Mouse (Mus musculus): ENCODE results near the gene Atf6b.
A peak's percentile ranks its signal among the peaks of the same experiment; 100 is the strongest.

Atf6b gene

DNA sequence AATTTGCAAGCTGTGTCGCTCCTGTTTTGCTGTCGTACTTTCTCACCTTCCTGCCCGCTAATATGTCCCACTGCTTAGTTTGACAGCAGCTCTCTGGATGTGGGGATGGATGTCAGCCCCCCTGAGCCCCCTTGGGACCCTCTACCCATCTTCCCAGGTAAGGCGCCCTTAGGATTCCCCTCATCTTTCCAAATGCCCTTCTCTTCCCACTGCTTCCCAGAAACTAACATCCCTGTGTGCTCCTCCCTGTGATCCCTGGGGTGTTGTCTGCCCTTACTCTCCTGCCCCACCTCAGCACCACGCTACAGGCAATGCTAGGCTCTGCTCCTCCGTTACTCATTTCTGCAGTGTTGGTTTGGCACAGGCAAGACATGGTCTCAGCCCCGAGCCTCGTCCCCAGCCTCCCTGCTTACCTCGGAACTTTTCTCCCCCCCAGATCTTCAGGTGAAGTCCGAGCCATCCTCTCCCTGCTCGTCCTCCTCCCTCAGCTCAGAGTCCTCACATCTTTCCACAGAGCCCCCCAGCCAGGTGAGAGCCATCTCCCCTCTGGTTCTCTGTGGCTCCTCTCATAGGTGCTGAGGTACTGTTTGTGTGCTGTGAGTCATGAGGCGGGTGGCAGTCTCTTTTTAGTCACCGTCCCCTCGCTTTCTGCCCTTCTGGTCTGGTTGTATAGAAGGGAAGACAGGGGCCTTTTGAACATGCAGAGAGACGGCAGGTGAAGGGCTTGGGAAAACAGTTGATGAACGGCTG, 1.4 kb downstream of the Atf6b start:
- DNase-seq (ENCODE audit: low read depth, low spot score) = no peak

DNA sequence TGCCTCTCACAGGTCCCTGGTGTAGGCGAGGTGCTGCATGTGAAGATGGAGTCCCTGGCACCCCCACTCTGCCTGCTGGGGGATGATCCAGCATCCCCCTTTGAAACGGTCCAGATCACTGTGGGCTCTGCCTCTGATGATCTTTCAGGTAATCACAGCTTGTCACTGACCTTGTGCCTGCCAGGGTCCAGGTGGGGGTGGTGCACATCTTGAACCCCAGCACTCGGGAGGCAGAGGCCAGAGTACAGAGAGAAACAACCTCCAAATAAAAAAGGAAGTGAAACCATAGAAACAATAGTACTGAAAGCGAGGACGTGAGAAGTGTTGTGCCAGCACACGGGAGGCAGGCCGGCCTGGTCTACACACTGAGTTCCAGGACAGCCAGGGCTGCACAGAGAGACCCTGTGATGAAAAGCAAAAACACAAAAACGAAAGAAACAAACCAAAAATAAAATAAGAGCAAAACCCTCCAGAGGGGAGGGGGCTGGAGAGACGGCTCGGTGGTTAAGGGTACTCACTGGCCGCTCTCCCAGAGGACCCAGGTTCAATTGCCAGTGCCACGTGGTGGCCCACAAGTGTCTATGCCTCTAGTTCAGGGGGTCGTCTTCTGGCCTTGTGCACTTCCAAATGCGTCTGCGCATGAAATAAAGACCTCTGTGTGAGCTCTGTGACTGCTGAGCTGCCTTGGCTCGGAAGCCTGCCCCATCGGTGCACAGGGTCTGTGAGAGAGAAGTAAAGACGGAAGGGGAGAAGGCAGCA, 2.3 kb downstream of the Atf6b start:
- no peak for DNase-seq (ENCODE audit: low read depth, low spot score)

DNA sequence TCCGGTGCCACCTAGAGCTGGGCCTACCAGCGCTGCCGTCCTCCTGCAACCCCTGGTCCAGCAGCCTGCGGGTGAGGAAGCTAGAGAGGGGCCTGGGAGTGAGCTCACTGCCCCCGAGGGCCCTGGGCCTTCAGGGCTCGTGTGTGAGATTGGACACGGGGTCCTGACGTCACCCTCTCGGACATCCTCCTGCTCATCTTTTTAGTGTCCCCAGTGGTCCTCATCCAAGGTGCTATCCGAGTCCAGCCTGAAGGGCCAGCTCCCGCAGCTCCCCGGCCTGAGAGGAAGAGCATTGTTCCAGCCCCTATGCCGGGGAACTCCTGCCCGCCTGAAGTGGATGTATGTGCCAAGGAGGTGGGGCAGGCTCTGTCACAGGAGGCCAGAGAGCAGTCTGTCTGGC, 3.8 kb downstream of the Atf6b start:
- DNase-seq (ENCODE audit: low read depth, low spot score) = no peak

DNA sequence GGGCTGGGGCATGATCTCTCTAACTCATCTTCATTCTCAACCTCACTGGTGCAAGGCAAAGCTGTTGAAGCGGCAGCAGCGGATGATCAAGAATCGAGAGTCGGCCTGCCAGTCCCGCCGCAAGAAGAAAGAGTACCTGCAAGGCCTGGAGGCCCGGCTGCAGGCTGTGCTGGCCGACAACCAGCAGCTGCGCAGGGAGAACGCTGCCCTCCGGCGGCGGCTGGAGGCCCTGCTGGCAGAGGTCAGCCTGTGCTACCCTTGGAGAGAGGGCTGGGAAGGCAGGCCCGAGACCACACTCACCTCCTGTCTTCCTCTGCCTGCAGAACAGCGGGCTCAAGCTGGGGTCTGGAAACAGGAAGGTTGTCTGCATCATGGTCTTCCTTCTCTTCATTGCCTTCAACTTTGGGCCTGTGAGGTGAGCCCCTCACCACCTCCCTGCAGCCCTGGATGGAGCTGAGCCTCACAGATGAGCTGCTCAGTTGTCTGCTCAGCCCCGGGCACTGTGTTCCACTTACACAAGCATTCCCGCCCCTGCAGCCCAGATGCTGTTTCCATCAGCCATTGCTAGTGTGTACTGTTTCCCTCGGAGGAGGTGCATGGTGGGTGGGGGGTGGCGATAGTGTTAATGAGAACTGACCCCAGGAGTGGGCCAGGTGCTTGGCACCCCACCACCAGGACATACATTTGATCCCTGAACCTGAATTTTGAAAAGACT, 4.7 kb downstream of the Atf6b start:
- DNase-seq (ENCODE audit: low read depth, low spot score) = no peak

DNA sequence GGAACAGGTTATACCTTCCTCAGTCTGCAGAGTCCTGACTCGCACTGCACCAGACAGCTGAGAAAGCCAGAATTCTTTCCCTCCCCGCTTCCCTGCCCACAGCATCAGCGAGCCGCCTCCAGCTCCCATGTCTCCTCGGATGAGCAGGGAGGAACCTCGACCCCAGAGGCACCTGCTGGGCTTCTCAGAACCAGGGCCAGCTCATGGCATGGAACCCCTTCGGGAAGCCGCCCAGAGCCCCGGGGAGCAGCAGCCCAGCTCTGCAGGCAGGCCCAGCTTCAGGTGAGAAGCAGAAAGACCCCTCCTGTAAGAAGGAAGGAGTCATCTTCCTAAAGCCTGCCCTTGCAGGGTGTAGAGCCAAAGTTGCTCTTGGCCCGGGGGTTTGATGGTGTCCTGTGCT, 5.6 kb downstream of the Atf6b start:
- DNase-seq (ENCODE audit: low read depth, low spot score) = no peak

DNA sequence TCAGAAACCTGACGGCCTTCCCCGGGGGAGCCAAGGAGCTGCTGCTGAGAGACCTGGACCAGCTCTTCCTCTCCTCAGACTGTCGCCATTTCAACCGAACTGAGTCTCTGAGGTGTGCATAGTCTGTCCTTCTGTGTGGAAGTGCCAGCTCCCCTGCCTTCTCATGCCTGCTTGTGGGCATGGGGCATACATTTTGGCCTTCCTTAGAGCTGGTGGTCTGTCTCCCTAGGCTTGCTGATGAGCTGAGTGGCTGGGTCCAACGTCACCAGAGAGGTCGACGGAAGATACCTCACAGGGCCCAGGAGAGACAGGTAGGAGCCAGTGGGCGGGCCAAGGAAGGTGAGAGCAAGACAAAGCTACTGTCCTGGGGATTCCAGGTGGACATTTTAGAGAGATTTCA, 6.0 kb downstream of the Atf6b start:
- DNase-seq (ENCODE audit: low read depth, low spot score) = no peak

DNA sequence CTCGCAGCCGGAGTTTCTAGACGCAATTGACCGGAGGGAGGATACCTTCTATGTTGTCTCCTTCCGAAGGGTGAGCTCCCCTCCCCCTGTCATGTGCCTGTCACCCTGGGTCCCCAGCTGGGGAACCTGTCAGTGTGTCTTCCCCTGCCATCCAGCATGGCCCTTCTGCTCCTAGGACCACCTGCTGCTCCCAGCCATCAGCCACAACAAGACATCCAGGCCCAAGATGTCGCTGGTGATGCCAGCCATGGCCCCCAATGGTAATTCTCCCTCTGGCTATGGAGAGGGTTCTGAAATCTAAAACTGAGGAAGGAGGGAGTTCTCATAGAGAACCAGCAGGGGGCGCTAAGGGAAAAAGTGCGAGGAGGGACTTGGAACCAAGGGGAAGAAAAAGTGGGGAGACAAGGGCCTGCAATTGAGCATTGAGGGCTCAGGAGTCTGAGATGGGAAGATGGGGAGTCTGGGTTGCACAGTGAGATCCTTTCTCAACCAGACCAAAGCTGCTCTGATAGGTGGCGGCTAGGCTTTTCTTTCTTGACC, 6.9 kb downstream of the Atf6b start:
- DNase-seq (ENCODE audit: low read depth, low spot score) = peak; percentile 57

DNA sequence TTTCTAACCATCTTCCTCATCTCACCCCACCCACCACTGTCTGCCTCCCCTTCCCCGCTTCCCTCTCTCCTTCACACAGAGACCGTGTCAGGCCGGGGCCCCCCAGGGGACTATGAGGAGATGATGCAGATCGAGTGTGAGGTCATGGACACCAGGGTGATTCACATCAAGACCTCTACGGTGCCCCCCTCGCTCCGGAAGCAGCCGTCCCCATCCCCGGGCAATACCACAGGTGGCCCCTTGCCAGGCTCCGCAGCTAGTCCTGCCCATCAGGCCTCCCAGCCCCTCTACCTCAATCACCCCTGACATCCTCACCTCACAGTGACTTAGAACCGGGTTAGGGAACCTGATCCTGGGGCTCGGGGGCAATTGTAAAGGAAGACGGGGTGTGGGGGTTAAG, 7.4 kb downstream of the Atf6b start:
- no peak for DNase-seq (ENCODE audit: low read depth, low spot score)

DNA sequence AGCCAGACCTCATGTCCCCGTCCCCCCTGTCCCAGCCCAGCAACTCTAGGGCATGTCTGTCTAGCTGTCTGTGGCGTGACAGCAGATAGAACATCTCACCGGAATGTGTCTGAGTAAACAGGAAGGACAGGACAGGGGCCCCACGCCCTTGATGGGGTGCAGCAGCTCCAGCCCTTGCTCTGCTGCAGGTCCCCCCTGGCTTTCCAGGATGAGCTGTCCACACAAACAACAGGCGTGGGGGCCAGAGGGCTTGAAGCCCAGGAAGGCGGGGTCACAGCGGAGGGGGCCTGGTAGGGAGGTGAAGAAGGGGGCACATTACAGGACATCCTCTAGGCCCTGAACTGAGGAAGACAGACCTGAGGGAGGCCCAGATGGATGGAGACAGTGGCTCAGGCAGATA, 8.2 kb downstream of the Atf6b start:
- DNase-seq (ENCODE audit: low read depth, low spot score) = no peak

DNA sequence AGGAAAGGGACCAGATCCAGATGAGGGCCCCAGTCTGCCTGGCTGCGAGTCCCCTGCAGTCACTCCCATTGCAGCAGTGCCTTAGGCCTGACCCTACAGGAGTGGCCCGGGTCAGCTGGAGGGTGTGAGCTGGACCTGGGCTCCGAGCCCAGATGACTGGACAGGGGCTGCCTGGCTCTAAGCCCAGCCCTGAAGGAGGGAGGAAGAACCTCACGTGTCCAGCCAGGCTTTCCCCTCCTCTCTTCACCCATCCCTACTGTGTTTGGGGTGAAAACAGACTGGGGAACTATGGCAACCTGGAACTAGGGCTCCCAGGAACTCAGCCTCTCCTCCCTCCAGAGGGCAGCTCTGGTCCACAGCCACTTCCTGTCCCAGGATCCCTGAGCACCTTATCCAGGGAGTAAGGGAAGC, 8.6 kb downstream of the Atf6b start:
- DNase-seq (ENCODE audit: low read depth, low spot score) = no peak

DNA sequence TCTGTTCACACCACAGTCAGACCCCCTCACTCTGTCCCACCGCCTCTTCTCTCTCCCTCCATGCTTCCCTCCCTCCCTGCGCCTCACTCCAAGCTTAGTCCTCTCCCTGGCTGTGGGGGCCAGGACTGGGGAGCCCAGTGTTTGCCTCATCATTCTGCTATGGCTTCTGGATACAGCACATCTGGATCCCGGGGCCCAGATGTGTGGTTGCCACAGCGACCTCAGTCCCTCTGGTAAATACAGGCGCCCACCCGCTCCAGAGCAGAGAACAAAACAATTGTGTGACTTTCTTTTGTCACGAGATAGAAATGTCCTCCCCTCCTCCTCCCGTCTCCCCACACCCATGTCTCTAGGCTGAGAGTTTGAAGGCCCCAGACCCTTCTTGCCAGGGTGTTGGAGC, 9.7 kb downstream of the Atf6b start:
- no peak for DNase-seq (ENCODE audit: low read depth, low spot score)

DNA sequence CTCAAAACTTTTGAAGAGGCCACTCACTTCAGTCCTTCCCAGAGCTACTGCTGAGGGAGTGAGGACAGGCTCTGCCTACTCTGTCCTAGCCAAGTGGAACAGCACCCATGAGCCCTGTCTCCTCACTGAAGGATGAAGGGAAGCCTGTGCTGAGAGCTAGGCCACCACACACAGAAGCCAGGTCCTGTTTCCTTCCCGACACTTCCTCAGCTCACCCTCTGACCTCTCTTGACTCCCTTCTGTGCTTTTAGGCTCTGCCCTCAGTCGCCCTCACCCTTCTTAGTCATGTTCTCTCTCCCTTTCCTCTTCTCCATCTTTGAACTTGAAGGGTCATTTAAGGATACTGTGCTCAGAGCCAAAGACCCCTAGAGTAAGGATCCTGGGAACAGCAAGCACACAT, 10.3 kb downstream of the Atf6b start:
- DNase-seq (ENCODE audit: low read depth, low spot score) = no peak

DNA sequence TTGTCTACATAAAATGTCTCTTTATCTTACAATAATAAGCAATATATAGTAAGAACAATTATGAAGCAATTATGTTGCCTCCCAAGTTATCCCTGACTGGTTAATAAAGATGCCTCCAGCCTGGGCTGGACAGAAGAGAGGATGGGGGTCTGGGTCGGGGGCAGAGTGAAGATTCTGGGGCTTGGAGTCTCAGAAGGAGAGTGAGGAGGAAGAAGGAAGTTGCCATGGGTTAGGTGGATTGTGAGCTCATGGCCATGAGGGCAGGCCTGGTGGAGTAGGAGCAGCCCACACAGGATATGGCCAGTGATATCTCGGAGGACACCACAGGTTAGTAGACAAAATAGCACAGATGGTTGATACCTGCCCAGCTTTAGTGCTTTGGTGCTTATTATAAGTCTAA, 11.2 kb downstream of the Atf6b start:
- no peak for DNase-seq (ENCODE audit: low read depth, low spot score)

DNA sequence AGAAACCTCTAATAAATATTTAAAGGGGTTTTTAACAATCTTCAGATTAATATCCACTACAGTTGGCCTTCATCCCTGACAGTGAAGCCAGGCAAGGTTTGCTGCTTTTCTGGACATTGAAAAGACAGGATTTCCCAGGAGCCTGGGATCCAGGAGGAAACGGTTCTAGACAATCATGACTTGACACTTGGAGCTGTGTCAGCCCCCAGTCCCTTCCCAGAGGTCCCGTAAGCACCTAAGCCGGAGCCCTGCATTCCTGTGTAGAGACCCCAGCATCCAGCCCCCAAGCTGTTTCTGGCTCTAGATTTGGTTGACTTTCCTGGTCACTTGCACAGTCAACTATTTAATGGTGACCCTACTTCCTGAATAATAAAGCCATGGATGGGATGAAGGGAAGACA, 11.6 kb downstream of the Atf6b start:
- no peak for DNase-seq (ENCODE audit: low read depth, low spot score)

DNA sequence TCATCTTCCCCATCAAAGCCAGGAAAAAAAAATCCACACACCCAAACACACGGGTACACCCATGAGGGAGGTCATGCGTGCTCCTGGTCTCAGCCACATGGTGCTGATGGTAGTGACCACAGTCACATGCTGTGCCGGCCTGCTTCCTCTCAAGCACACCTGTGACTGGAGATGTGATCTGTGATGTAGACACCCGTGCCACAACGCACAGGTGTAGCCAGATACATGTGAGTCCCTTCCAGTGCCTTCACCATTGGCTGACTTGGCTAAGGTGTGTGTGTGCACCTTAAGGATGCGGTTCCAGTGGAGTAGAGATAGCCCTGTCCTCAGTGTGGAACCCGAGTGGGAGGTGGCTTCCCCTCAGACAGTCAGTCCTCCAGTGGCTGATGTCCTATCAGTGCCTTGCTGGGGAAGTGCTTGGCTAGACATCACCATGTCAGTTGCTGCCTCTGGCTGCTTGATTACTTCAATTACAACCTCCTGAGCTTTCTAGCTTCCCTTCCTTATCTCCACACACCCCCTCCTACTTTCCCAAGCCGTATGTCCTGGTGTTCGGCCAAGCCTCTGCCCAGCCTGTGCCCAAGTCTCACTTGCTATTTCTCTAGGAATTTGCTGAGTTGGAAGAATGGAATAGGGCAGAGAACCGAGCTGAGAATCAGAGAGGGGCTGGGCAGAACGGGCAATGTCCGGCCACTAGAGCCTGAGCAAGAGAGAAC, 12.4 kb downstream of the Atf6b start:
- DNase-seq (ENCODE audit: low read depth, low spot score) = no peak

DNA sequence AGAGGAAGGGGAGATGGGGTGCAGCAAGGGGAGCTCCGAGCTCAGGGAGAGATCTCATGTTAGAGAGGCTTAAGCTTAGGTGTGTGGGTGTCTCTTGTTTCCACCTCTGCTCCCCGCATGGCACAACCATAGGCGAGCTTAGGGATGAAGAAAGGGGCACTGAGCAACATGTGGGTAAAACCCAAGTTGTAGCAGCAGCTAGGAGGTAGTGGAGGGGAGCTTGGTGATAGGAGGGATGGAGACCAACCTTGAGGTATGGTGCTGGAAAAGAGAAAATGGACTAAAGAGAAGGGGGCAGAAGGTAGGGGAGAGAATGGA, 12.9 kb downstream of the Atf6b start:
- DNase-seq (ENCODE audit: low read depth, low spot score) = no peak

DNA sequence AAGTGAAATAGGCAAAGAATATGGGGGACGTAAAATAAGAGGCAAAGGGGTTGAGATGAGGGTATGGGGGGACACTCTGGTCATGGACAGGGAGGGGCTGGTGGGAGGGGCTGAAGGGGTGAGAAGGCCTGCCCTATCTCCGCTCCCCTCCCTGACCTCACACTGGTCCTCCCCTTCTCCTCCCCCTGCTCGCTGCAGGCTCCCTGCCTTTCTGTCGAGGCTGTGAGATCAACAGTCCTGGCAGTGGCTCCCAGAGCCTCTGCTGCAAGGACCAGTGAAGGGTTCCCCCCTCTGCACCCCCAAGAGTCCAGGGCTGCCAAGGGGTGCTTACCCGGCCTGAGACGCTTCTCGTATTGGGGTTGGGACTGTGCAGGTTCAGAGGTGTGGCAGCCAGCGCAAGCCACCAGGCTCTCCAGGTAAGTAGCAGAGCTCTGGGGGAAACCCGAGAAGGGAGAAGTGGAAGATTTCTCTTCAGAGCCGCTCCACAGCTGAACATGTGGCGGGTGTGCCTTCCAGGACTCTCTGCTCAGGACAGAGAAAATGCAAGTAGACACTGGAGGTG, 13.4 kb downstream of the Atf6b start:
- DNase-seq (ENCODE audit: low read depth, low spot score) = no peak

DNA sequence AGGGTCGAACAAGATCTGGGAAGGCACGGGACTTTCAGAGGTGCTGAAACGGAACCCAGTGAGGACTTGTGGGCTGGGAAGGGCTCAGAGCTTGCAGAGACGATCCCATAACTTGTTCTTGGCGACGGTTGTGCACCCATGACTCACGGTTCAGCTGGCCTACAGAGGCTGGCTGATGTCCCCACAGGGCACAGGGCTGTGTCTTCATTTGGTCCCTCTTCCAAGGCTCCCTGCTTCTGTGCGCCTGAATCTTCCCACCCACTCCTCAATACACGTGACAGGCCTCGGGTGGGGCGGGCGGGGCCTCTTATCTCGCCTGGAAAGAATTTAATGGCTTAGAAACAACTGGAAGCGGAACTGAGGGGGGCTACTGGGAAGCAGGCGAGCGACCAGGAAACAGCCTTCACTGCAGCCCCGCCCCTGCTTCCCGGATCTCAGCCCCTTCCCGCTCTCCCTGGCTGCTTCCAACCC, 14.2 kb downstream of the Atf6b start:
- DNase-seq (ENCODE audit: low read depth, low spot score) = no peak

DNA sequence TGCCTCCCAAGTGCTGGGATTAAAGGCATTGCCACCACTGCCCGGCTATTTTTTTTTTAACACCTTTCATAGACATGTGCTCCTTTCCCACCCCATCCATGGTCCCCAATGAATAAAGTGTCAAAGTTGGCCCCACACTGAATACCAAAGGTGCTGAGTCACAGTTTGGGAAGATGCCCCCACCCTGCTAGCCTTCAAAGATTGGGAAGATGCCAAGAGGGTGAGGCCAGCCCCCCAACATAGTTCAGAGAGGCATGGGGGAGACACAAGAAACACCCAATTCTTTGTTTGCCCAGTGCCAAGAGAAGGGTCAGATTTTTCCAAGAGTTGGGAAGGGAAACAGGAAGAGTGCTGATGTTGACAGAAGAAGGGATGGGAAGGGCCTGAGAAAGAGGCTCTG, 15.5 kb downstream of the Atf6b start:
- no peak for DNase-seq (ENCODE audit: low read depth, low spot score)

DNA sequence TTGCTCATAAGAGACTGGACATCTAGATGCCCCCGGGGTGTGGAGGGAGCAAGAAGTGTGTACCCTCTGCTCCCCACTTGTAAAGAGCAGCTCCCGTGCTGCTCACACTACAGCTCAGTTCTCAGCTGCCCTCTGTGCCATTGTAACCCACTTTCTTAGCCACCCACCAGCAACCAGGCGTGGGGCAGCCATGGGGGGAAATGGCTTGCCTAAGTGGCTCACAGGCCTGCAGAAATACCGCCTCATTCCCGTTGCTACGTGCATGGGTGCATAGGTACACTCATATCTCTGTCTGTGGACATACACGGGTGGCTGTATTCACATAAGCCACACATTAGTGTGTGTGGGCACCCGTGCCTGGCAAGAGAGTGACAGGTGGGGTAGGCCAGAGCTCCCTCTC, 16.0 kb downstream of the Atf6b start:
- no peak for DNase-seq (ENCODE audit: low read depth, low spot score)

DNA sequence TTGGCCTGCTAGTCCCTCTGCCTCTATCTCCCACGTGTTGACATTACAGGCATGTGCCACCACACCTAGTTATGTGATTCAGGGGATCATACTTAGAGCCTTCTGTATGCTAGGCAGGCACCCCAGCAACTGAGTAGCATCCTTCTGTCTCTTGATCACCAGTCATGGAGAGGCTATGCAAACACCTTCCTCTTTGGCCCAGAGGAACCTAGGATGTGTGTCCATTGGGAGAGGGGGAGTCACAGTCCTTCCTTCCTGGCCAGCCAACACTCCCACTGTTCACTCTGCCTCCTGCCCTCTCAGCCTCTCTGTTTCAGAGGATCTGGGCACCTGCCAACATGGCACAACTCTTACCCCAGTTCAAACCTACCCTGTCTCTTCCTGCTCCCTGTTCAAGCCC, 16.6 kb downstream of the Atf6b start:
- DNase-seq (ENCODE audit: low read depth, low spot score) = no peak

DNA sequence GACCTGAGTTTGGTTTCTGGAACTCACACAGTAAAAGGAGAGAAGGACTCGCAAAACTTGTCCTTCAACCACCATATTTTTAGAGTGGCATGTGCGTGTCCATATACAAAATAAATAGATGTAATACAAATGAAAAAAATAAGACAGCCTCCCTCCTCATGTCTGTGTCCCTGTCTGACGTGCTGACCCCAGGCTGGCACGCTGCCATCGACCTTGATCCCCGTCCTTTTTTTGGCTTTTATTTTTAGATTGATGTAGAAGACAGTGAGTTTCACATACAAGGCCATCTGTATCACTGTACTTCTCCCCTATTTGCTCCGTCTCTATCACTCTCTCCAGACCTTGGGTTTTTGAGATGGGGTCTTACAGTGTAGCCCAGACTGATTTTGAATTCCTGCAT, 17.5 kb downstream of the Atf6b start:
- no peak for DNase-seq (ENCODE audit: low read depth, low spot score)

Measured in forelimb bud, embryonic 11.5 days (tissue).